Mouse (Mus musculus) fat pad, adult 2 months (tissue): ENCODE data around the gene Pkdrej.
A peak's percentile ranks its signal among the peaks of the same experiment; 100 is the strongest.

Source experiments
- DNase-seq: peaks from one replicate; pipeline ENCODE4 v3.0.0-alpha.2; 2011; ENCODE audit warnings: low read depth, low spot score; ENCODE audit errors: extremely low read depth

The Pkdrej gene

DNA sequence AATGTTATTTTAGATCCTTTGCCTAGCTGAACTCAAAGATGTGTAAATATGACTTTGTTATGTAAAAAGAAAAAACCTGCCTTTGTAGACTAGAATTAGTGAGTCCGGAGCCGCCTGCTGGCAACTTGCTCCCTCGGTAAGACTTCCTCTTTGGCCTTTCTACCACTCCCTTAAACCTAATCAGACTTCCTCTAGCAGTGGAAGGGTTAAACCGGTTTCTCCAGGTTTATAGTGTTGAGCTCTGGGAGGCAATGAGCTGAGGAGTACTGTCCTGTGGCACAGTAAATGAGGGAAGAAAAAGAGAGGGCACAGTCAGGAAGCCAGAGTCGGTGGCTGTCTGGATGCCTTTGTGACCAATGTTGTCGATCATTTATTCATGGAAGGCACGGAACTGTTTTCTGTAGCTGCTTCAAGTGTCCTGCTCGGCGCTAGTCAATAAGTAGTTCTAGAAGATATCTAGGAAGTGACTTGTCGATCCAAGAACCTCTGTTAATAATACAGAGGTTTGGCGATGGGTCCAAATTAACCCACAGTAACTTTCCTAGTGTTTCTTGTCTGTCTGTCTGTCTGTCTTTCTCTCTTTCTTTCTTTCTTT lies 49.3 kb downstream of the Pkdrej start:
- no peak for DNase-seq

DNA sequence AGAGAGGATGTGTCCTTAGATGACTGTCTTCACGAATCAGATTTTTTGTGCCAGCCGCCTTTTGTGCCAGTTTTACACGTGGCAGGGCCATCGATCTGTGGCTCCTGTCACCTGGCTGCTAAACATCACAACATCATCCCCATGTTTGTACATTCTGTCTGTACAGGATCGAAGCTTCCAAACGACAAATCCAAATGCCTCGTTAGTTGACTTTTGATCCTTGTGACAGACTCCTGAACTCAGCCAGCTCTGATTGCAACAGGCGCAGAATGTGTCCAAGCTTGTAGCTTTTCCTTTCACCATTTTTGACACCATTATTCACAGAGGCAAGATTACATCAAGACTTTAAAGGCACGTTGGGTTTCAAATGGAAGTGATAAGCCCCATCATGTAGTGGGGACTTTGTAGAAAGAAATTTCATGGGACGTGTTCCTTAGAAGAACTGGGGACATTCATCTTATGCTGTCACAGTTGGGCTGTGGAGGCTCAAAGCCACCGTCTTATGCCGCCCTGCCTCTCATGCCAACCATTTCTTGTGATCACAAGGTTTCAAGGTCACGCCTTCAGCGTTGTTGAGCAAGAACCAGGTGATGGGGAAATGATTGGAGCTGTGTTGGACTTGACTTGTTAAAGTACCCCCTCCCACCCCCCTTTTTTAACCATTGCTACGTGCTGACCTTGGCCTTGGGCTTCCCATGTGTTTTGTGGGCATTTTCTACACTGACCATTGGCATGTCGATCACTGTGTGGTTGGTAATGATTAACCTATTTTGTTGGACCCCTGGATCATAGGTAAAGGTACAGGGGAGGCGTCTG lies 50.0 kb downstream of the Pkdrej start:
- DNase-seq = peak; percentile 92

DNA sequence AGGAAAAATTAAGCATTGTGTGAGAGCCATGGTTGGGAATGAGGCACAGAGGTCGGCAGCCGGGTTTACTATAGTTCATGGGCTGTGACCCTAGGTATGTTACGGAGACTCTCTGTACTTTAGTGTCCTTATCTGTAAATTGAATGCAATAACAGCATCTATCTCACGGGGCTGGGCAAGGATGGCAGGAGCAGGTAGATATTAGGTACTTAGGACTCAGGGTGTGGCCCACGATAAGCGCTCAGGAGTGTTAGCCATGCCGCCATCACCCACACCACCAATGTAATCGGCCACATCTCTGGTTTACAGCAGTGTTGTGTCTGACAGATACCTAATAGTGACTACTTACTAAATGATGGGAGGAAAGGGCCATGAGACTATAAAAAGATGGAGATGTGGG lies 52.5 kb downstream of the Pkdrej start:
- no peak for DNase-seq

DNA sequence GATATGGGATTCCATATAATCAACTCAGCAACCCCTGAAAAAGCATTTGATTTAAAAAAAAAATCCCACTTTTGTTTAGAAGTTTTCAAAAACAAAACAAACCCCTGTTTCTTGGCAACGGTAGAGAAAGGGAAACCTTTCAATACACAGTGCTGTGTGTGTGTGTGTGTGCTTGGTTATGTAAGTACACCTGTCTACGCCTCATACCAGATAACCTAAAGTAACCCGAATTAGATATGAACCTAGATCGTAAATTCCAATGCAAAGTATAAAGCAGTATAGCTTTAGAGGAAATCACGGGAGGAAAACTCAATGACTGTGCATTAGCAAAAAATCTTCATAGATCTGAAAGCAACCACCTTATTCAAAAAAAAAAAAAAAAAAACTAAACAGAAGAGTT lies 54.9 kb downstream of the Pkdrej start:
- no peak for DNase-seq

DNA sequence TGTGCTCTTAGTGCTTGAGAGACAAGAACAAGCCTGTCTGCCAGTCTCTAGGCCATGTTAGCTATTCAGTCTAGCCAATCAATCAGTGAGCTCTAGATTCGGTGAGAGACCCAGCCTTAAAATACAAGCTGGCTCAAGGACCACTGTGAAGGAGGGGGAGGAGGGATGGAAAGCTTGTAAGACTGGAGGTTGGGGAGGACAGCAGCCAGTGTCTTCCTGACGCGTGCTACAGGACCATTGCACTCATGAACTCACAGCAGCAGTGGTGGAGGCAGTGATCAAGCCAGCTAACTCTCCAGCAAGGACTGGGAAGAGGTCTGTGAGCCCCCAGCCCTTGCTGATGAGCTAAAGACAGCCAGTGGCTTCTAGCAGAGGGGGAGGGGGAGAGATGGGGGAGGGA lies 56.5 kb downstream of the Pkdrej start:
- no peak for DNase-seq
